Mouse (Mus musculus) stomach, postnatal 0 days (tissue): ENCODE data around the gene Elf2. TPM values are rescaled to one million over a fixed set of nuclear protein-coding genes. Genes with fewer than 3 reads are reported as not detected.
"Not testable (repeated sequence)": the region's sequence is repeated elsewhere in the genome, so short reads cannot be mapped to it uniquely, and the experiment has no call there.

Experiments
- ATAC-seq: fragments of 200-750 bp; cut with Nextera tagmentation; 2 replicates; pipeline ENCODE4 v1.8.0; 2017; ENCODE audit not compliant: low FRiP score, low TSS enrichment
- DNase-seq: peaks from one replicate; pipeline ENCODE4 v3.0.0-alpha.2; 2016; ENCODE audit warnings: low spot score
- H3K27ac ChIP-seq: fragments of 300-500 bp; sonication (generic); replicated peaks from 2 replicates; pipeline ENCODE4 v1.5.1; 2014; ENCODE audit warnings: mild to moderate bottlenecking, control low read depth
- H3K27me3 ChIP-seq: fragments of 300-500 bp; sonication (generic); 2 replicates; pipeline ENCODE4 v1.6.1; 2014; ENCODE audit warnings: low read length; ENCODE audit not compliant: control insufficient read depth, insufficient read depth
- H3K36me3 ChIP-seq: fragments of 300-500 bp; sonication (generic); 2 replicates; pipeline ENCODE4 v1.6.1; 2014; ENCODE audit warnings: low read length, mixed read lengths; ENCODE audit not compliant: control insufficient read depth, insufficient read depth
- H3K4me1 ChIP-seq: fragments of 300-500 bp; sonication (generic); replicated peaks from 2 replicates; pipeline ENCODE4 v1.6.1; 2014; ENCODE audit warnings: antibody characterized with exemption; ENCODE audit not compliant: control insufficient read depth, insufficient read depth
- H3K4me2 ChIP-seq: fragments of 300-500 bp; sonication (generic); replicated peaks from 2 replicates; pipeline ENCODE4 v1.6.1; 2014; ENCODE audit warnings: low read depth, mild to moderate bottlenecking, control low read depth, moderate library complexity
- H3K4me3 ChIP-seq: fragments of 300-500 bp; sonication (generic); 2 replicates; pipeline ENCODE4 v1.5.1; 2014; ENCODE audit warnings: low read depth, low read length, control low read depth
- H3K9ac ChIP-seq: fragments of 300-500 bp; sonication (generic); 2 replicates; pipeline ENCODE4 v1.6.1; 2014; ENCODE audit warnings: mild to moderate bottlenecking, low read length, control low read depth, mixed read lengths
- H3K9me3 ChIP-seq: fragments of 300-500 bp; sonication (generic); 2 replicates; pipeline ENCODE4 v1.6.1; 2016; ENCODE audit warnings: low read length; ENCODE audit not compliant: control insufficient read depth
- CTCF ChIP-seq: IDR thresholded peaks from 2 replicates; pipeline ENCODE4 v1.5.1; 2016; ENCODE audit warnings: antibody characterized with exemption, low read depth, mild to moderate bottlenecking, moderate library complexity
- EP300 ChIP-seq: optimal IDR thresholded peaks from 2 replicates; pipeline ENCODE3; 2016; ENCODE audit warnings: antibody characterized with exemption
- whole genome bisulfite sequencing: fragments of 180-500 bp; shearing (Covaris S2); extraction: QIAGEN DNeasy Blood & Tissue Kit; methylation state at CpG from one replicate; pipeline ENCODE4 v1.1.7; 2014; 5-methylcytosine and 5-hydroxymethylcytosine counted together
- polyA plus RNA-seq: library from polyadenylated mRNA; unstranded; fragments of >200 nt; fragmentation: Nextera tagmentation; extraction: Ambion mirVana; gene quantifications from 2 replicates; pipeline ENCODE4 v1.2.1, GENCODE M21; 2015

Elf2 gene
- polyA plus RNA-seq, 1 experiment from 2014 or later, result 36.3 TPM

- TF ChIP-seq CTCF (no peak), EP300 (no peak)
- Histone ChIP-seq H3K9me3 (no peaks in the 10 kb centered on the region), H3K9ac (no peak overlapping the region), H3K27me3 (no peaks in the 10 kb centered on the region), H3K4me2 (no peak overlapping the region), H3K27ac (no peak overlapping the region), H3K4me3 (no peak overlapping the region), H3K36me3 (no peaks in the 10 kb centered on the region), H3K4me1 (no peaks in the 10 kb centered on the region)
- WGBS, result 46% methylated on average over 10 of the region's 10 CpGs
- ATAC-seq (peak; percentile 7; the same call in 1 of the 2 replicates), DNase-seq (no peak)
These were observed 117.5 kb downstream of the Elf2 start for GRCm38 (mm10) chr3:51222834-51223460.

- ATAC-seq (peak; percentile 28), DNase-seq (no peak)
- Histone ChIP-seq H3K36me3 (no peaks in the 10 kb centered on the region), H3K4me2 (no peak overlapping the region), H3K27ac (no peak overlapping the region), H3K4me3 (no peak overlapping the region), H3K9me3 (no peaks in the 10 kb centered on the region), H3K9ac (no peak overlapping the region), H3K27me3 (no peaks in the 10 kb centered on the region), H3K4me1 (no peaks in the 10 kb centered on the region)
- TF ChIP-seq EP300, result no peak
- no peak for TF ChIP-seq CTCF
- 84% methylated on average over 6 of the region's 6 CpGs for WGBS
These were observed 118.2 kb downstream of the Elf2 start for GRCm38 (mm10) chr3:51222302-51222701.

DNA sequence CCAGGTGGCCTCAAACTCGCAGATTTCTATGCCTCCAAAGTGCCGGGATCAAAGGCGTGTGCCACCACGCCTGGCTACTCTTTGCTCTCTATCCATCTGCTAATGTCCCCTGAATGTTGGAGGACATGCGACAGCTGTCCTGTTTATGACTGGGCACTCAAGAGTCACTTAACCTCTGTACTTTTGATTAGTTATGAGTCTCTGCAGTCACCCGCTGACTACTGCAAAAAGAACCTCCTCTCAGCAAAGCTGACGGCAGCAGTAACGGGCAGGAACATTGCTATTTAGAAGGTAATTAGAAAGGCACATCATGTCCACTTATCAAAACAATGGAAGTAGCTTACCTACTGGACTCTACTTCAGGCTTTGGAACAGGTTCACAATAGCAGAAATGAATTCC lies 118.6 kb downstream of the Elf2 start:
- ATAC-seq (no peak), DNase-seq (no peak)
- Histone ChIP-seq H3K27me3 (no peaks in the 10 kb centered on the region), H3K4me3 (no peak overlapping the region), H3K9me3 (no peaks in the 10 kb centered on the region), H3K4me2 (no peak overlapping the region), H3K36me3 (no peaks in the 10 kb centered on the region), H3K9ac (no peak overlapping the region), H3K27ac (no peak overlapping the region), H3K4me1 (no peaks in the 10 kb centered on the region)
- no peak for TF ChIP-seq CTCF
- TF ChIP-seq EP300, result no peak
- WGBS, result 65% methylated on average over 8 of the region's 8 CpGs

DNA sequence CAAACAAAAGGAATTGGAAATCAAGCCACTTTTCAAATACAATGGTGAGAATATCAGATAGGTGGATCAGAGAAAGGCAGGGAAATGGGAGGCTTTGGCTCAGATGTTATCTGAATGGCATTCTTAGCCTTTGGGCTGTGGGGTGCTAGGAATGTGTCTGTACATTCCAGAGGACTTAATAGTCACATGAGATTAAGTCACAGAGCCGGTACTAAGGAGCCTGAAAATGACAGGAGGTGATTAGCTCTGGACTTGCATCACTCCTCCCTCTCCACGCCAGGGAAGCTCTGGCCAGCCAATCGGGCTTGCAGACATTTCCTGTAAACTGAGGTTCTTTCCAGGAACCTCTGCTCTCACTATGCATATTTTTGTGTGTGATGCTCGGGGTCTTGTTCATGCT lies 119.6 kb downstream of the Elf2 start:
- Histone ChIP-seq H3K27ac (no peak overlapping the region), H3K9me3 (no peaks in the 10 kb centered on the region), H3K36me3 (no peaks in the 10 kb centered on the region), H3K4me2 (no peak overlapping the region), H3K4me3 (no peak overlapping the region), H3K9ac (no peak overlapping the region), H3K27me3 (no peaks in the 10 kb centered on the region), H3K4me1 (no peaks in the 10 kb centered on the region)
- no peak for TF ChIP-seq EP300
- no peak for TF ChIP-seq CTCF
- 44% methylated on average over 4 of the region's 4 CpGs for WGBS
- ATAC-seq (no peak), DNase-seq (no peak)

DNA sequence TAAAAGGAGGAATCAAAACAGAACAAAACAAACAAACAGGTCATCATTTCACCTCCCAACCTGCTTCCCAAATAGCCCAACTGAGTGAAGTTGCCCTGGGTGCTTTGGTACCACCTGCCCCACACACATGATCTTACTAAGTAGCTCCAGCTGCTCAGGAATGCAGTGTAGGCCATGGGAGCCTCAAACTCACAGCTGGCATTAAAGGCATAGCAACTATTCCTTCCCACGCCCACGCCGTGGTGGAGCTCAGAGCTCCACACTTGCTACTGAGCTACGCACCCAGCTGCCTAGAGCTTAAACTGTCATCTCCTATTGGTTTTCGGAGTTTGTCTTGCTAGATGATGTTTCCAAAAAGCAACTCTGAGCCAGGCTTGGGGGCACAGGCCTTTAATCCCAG lies 121.2 kb downstream of the Elf2 start:
- no peak overlapping the region for H3K4me2 ChIP-seq
- no peak for TF ChIP-seq EP300
- no peak for TF ChIP-seq CTCF
- no peak overlapping the region for H3K4me3 ChIP-seq
- ATAC-seq (no peak), DNase-seq (no peak)
- no peak overlapping the region for H3K27ac ChIP-seq
- no peaks in the 10 kb centered on the region for H3K4me1 ChIP-seq
- no peaks in the 10 kb centered on the region for H3K27me3 ChIP-seq
- H3K9ac ChIP-seq, result no peak overlapping the region
- no peaks in the 10 kb centered on the region for H3K9me3 ChIP-seq
- H3K36me3 ChIP-seq, result no peaks in the 10 kb centered on the region
- 84% methylated on average over 5 of the region's 5 CpGs for WGBS

- H3K27me3 ChIP-seq, H3K4me2 ChIP-seq, ATAC-seq, H3K27ac ChIP-seq, H3K4me1 ChIP-seq, DNase-seq, H3K9me3 ChIP-seq, H3K4me3 ChIP-seq, H3K9ac ChIP-seq, H3K36me3 ChIP-seq: not testable (repeated sequence)
- 81% methylated on average over 6 of the region's 6 CpGs for WGBS
These were observed 122.1 kb downstream of the Elf2 start for GRCm38 (mm10) chr3:51218385-51218784.

GRCm38 (mm10) chr3:51216351-51216750 lies 124.1 kb downstream of the Elf2 start:
- H3K27me3 ChIP-seq, H3K4me2 ChIP-seq: not testable (repeated sequence)
- WGBS, result 79% methylated on average over 5 of the region's 10 CpGs

More at GRCm38 (mm10) chr3:51216351-51216750, 124.1 kb downstream of the Elf2 start:
- not testable (repeated sequence) for H3K36me3 ChIP-seq, ATAC-seq, H3K27ac ChIP-seq, DNase-seq, H3K9ac ChIP-seq, H3K4me1 ChIP-seq, H3K4me3 ChIP-seq, H3K9me3 ChIP-seq
